Mouse (Mus musculus): Measurements from ENCODE around the gene Snx13. TPM values are rescaled to one million over a fixed set of nuclear protein-coding genes. Genes with fewer than 3 reads are reported as not detected.

The Snx13 gene
- total RNA-seq (2023), result 10 to 100 TPM; 52.1 to 57.7 TPM

DNA sequence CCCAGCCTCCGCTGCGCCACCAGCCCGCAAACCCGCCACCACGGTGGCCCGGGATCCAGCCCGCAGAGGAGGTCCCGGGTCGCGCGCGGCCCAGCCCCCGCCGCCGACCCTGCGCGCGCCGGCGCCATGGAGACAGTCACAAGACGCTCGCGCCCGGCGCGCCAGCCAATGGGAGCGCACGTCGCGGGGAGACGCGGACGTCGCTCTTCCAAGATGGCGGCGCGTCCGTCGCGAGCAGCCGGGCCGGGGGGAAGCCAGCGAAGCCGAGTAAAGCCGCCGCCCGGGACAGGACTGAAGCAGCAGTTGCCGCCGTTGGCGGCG lies at the start of gene Snx13:
Snx13 (plus strand) TSS at position 188 of the 321 bp plus-strand sequence.

Other genes starting within 250 kb of the Snx13 start
- gene Hdac9, start 130.1 kb upstream of the Snx13 start, total RNA-seq (2023), result 1 to 10 TPM; 3.1 to 4.3 TPM
- gene Prps1l1, start 62.4 kb upstream of the Snx13 start, total RNA-seq (2023), result 1 to 10 TPM; 5.6 to 6.5 TPM